Mouse (Mus musculus) G1E (cell line): ENCODE data around the gene Rnf216. TPM values are rescaled to one million over a fixed set of nuclear protein-coding genes. Genes with fewer than 3 reads are reported as not detected.

Experiments used
- ATAC-seq: 2 replicates; pipeline ENCODE4 v1.8.0; 2016; ENCODE audit warnings: mild to moderate bottlenecking; ENCODE audit not compliant: insufficient number of reproducible peaks, poor library complexity, low FRiP score, severe bottlenecking; ENCODE audit errors: extremely low read depth
- DNase-seq: peaks from one replicate; pipeline ENCODE4 v3.0.0; 2012; ENCODE audit warnings: low spot score
- H3K27me3 ChIP-seq: 2 replicates; pipeline ENCODE4 v1.6.1; 2012; ENCODE audit warnings: mild to moderate bottlenecking, low read length, inconsistent platforms; ENCODE audit not compliant: insufficient read depth
- H3K36me3 ChIP-seq: replicated peaks from 2 replicates; pipeline ENCODE3; 2012; ENCODE audit warnings: mild to moderate bottlenecking, inconsistent platforms
- H3K4me1 ChIP-seq: 2 replicates; pipeline ENCODE4 v1.6.1; 2012; ENCODE audit warnings: low read depth, low read length, inconsistent platforms, mixed read lengths; ENCODE audit not compliant: insufficient read depth
- H3K4me3 ChIP-seq: 2 replicates; pipeline ENCODE4 v1.5.1; 2012; ENCODE audit warnings: low read depth, mild to moderate bottlenecking, inconsistent platforms, low read length, moderate library complexity, mixed read lengths
- H3K9me3 ChIP-seq: replicated peaks from 2 replicates; pipeline ENCODE4 v1.6.1; 2012; ENCODE audit warnings: inconsistent platforms
- CTCF ChIP-seq: IDR thresholded peaks from 2 replicates; pipeline ENCODE4 v1.5.1; 2012; ENCODE audit warnings: low read depth, low read length, inconsistent platforms, mixed read lengths
- GATA1 ChIP-seq: IDR thresholded peaks from 2 replicates; pipeline ENCODE4 v1.6.1; 2012; ENCODE audit warnings: borderline replicate concordance, low read length, inconsistent platforms, mixed read lengths
- GATA2 ChIP-seq: IDR thresholded peaks from 2 replicates; pipeline ENCODE4 v1.6.1; 2012; ENCODE audit warnings: low read depth, low read length, inconsistent platforms, borderline replicate concordance
- POLR2AphosphoS5 ChIP-seq: IDR thresholded peaks from 2 replicates; pipeline ENCODE4 v1.6.1; 2012; ENCODE audit warnings: low read depth, low read length, inconsistent platforms; ENCODE audit not compliant: insufficient replicate concordance
- TAL1 ChIP-seq: conservative IDR thresholded peaks from 2 replicates; pipeline ENCODE4 v1.6.1; 2012; ENCODE audit warnings: low read depth, low read length, inconsistent platforms, mixed read lengths
- polyA plus RNA-seq: library from polyadenylated mRNA; stranded (reverse); fragments of >175 nt; gene quantifications from 2 replicates; pipeline ENCODE4 v1.2.3, GENCODE M21; 2012
- total RNA-seq, 2 experiments: library from RNA; stranded (forward) in 1 of 2; stranded (reverse) in 1 of 2; fragments of 200-1000 nt in 1 of 2; fragments of >200 nt in 1 of 2; fragmentation: Nextera tagmentation in 1 of 2; gene quantifications; 2 replicates each; pipeline ENCODE4 v1.2.3; 2014 to 2017

Gene Rnf216
- total and polyA plus RNA-seq, 3 experiments, result 35.5 to 89.5 (median 54.9) TPM

- DNase-seq, result no peak
- Histone ChIP-seq H3K4me3 (no peak overlapping the region), H3K36me3 (peaks cover 94% of the 10 kb centered on the region), H3K27me3 (no peaks in the 10 kb centered on the region), H3K4me1 (peaks cover 3% of the 10 kb centered on the region; the same call in 1 of the 2 replicates), H3K9me3 (no peaks in the 10 kb centered on the region)
- ATAC-seq, result no peak
- TF ChIP-seq CTCF (no peak), GATA2 (no peak), GATA1 (no peak)
Measured at GRCm38 (mm10) chr5:142997526-142997925, 115.3 kb downstream of the Rnf216 start.

DNA sequence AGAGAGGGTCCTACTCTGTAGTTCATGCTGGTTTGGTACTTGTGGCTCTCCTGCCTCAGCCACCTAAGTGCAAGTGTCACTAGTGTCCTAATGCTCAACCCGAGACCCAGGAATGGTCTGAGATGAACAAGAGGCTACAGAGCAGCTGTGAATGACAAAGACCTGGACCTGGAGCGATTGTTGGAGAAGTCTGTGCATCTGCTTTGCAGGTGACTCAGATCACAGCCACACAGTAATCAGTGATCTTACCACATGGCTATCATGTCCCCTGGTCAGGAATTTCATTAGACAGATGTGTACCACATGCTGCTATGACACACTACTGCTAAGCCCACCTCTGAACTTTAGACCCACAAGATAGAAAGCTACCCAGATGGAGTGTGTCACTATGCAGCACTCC is 118.0 kb downstream of the Rnf216 start:
- Histone ChIP-seq H3K9me3 (no peaks in the 10 kb centered on the region), H3K4me3 (no peak overlapping the region), H3K4me1 (peaks cover 3% of the 10 kb centered on the region; the same call in 1 of the 2 replicates), H3K36me3 (peaks cover 94% of the 10 kb centered on the region), H3K27me3 (no peaks in the 10 kb centered on the region)
- DNase-seq (no peak), ATAC-seq (no peak)
- TF ChIP-seq GATA1 (no peak), CTCF (no peak), TAL1 (no peak), POLR2AphosphoS5 (no peak), GATA2 (no peak)

GRCm38 (mm10) chr5:142989167-142989566 is 123.6 kb downstream of the Rnf216 start:
- no peak for TF ChIP-seq TAL1
- TF ChIP-seq GATA2, result no peak
- TF ChIP-seq CTCF, result no peak
- H3K36me3 ChIP-seq, result peaks cover 49% of the 10 kb centered on the region
- no peaks in the 10 kb centered on the region for H3K9me3 ChIP-seq
- ATAC-seq, result no peak
- no peaks in the 10 kb centered on the region for H3K27me3 ChIP-seq
- no peak for DNase-seq
- H3K4me1 ChIP-seq, result peaks cover 25% of the 10 kb centered on the region
- H3K4me3 ChIP-seq, result no peak overlapping the region

- H3K36me3 ChIP-seq, result peaks cover 42% of the 10 kb centered on the region
- H3K4me3 ChIP-seq, result no peak overlapping the region
- no peak for ATAC-seq
- H3K27me3 ChIP-seq, result no peaks in the 10 kb centered on the region
- TF ChIP-seq GATA1 (no peak), TAL1 (no peak), GATA2 (no peak), POLR2AphosphoS5 (no peak), CTCF (no peak)
- no peak for DNase-seq
- no peaks in the 10 kb centered on the region for H3K9me3 ChIP-seq
- peaks cover 30% of the 10 kb centered on the region for H3K4me1 ChIP-seq
Measured at GRCm38 (mm10) chr5:142988520-142988919, 124.3 kb downstream of the Rnf216 start.

DNA sequence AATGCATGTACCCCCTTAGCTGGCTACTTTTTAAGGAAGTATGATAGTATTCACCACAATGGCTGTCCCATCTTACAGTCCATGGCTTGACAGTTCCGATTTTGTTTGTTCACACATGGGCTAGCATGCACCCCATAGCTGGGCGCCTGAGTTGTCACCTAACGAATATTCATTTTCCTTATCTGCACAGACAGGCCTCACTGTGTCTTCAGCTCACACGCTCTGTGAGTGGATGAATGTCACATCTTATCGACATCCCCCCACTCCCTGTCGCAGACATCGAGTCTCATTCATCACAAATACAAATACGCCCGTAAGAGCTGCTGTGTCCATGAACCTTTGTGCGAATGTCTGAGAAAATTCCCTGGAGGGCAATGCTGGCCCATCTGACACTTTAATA is 128.5 kb downstream of the Rnf216 start:
- ATAC-seq, result peak; percentile 92
- Histone ChIP-seq H3K36me3 (peaks cover 2% of the 10 kb centered on the region), H3K9me3 (no peaks in the 10 kb centered on the region), H3K27me3 (no peaks in the 10 kb centered on the region), H3K4me1 (peaks cover 41% of the 10 kb centered on the region), H3K4me3 (no peak overlapping the region; the same call in 1 of the 2 replicates)
- TF ChIP-seq POLR2AphosphoS5, result no peak
- peak; percentile 70 for TF ChIP-seq TAL1
- no peak for TF ChIP-seq GATA2
- TF ChIP-seq GATA1, result no peak
- DNase-seq, result peak; percentile 39

GRCm38 (mm10) chr5:142983174-142983573 is 129.6 kb downstream of the Rnf216 start:
- H3K27me3 ChIP-seq, result no peaks in the 10 kb centered on the region
- no peak overlapping the region for H3K4me3 ChIP-seq
- peaks cover 36% of the 10 kb centered on the region for H3K4me1 ChIP-seq
- H3K9me3 ChIP-seq, result no peaks in the 10 kb centered on the region
- TF ChIP-seq GATA2 (no peak), TAL1 (no peak), GATA1 (no peak), POLR2AphosphoS5 (no peak), CTCF (no peak)
- H3K36me3 ChIP-seq, result no peaks in the 10 kb centered on the region
- no peak for ATAC-seq
- no peak for DNase-seq

- peaks cover 34% of the 10 kb centered on the region for H3K4me1 ChIP-seq
- no peak for ATAC-seq
Measured at GRCm38 (mm10) chr5:142982046-142982801, 130.6 kb downstream of the Rnf216 start.

More at GRCm38 (mm10) chr5:142982046-142982801, 130.6 kb downstream of the Rnf216 start:
- no peak for DNase-seq
- H3K4me3 ChIP-seq, result no peak overlapping the region
- no peaks in the 10 kb centered on the region for H3K36me3 ChIP-seq
- peaks cover 4% of the 10 kb centered on the region; the same call in 1 of the 2 replicates for H3K27me3 ChIP-seq
- H3K9me3 ChIP-seq, result no peaks in the 10 kb centered on the region
- no peak for TF ChIP-seq TAL1
- no peak for TF ChIP-seq GATA2
- no peak for TF ChIP-seq CTCF
- no peak for TF ChIP-seq GATA1
- no peak for TF ChIP-seq POLR2AphosphoS5
